Mouse (Mus musculus) right cerebral cortex, postnatal 25 days (tissue): ENCODE measurements around the gene Gm10413.
"Not testable (repeated sequence)": the region's sequence is repeated elsewhere in the genome, so short reads cannot be mapped to it uniquely, and the experiment has no call there.

Source experiments
- DNase-seq: peaks from one replicate; pipeline ENCODE4 v3.0.0; 2022

Gm10413 gene

GRCm38 (mm10) chr14:3394793-3395192 is at the start of gene Gm10413:
Gm10413 (plus strand) TSS chr14:3395093.
- DNase-seq, result not testable (repeated sequence)

- not testable (repeated sequence) for DNase-seq
Observed at GRCm38 (mm10) chr14:3412314-3412713, 17.4 kb downstream of the Gm10413 start, which contains the start of gene Gm10409. Gm10409 (plus strand) TSS chr14:3412614.

- DNase-seq, result not testable (repeated sequence)
Observed at GRCm38 (mm10) chr14:3427803-3428202, 32.9 kb downstream of the Gm10413 start, which contains the start of gene Gm3005. Gm3005 (plus strand) TSS chr14:3428103.

- DNase-seq, result not testable (repeated sequence)
Observed at GRCm38 (mm10) chr14:3449079-3449478, 54.2 kb downstream of the Gm10413 start, which contains the start of gene Gm10408. Gm10408 (plus strand) TSS chr14:3449379.
